Mouse (Mus musculus) thymus, adult 2 months (tissue): ENCODE data around the gene Gripap1. TPM values are rescaled to one million over a fixed set of nuclear protein-coding genes. Genes with fewer than 3 reads are reported as not detected.

Experiments
- DNase-seq: peaks from one replicate; pipeline ENCODE4 v3.0.0; 2021
- H3K27ac ChIP-seq: fragments of 200-500 bp; 2 replicates; pipeline ENCODE4 v1.5.1; 2012; ENCODE audit warnings: low read length, control low read depth; ENCODE audit not compliant: control insufficient read depth, insufficient read depth
- H3K27me3 ChIP-seq: fragments of 200-500 bp; 2 replicates; pipeline ENCODE4 v1.6.1; 2012; ENCODE audit warnings: mild to moderate bottlenecking, low read length, moderate library complexity, mixed read lengths; ENCODE audit not compliant: control insufficient read depth, insufficient read depth
- H3K36me3 ChIP-seq: fragments of 200-500 bp; 2 replicates; pipeline ENCODE4 v1.6.1; 2012; ENCODE audit warnings: mild to moderate bottlenecking, low read length, moderate library complexity; ENCODE audit not compliant: control insufficient read depth, insufficient read depth
- H3K4me1 ChIP-seq: fragments of 200-500 bp; replicated peaks from 2 replicates; pipeline ENCODE4 v1.6.1; 2012; ENCODE audit warnings: low read length; ENCODE audit not compliant: control insufficient read depth, insufficient read depth
- H3K4me3 ChIP-seq: fragments of 200-500 bp; 2 replicates; pipeline ENCODE4 v1.5.1; 2012; ENCODE audit warnings: mild to moderate bottlenecking, low read length, control low read depth, moderate library complexity; ENCODE audit not compliant: control insufficient read depth, insufficient read depth
- CTCF ChIP-seq: fragments of 200-500 bp; IDR thresholded peaks from 2 replicates; pipeline ENCODE4 v1.5.1; 2012; ENCODE audit warnings: mild to moderate bottlenecking, control low read depth, low read length, moderate library complexity, borderline replicate concordance; ENCODE audit not compliant: control insufficient read depth, poor library complexity, insufficient read depth; ENCODE audit errors: extremely low read depth
- POLR2A ChIP-seq: fragments of 200-500 bp; IDR thresholded peaks from 2 replicates; pipeline ENCODE4 v1.6.1; 2012; ENCODE audit warnings: mild to moderate bottlenecking, low read length, control low read depth, moderate library complexity; ENCODE audit not compliant: control insufficient read depth, poor library complexity, insufficient read depth; ENCODE audit errors: extremely low read depth
- whole genome bisulfite sequencing: fragments of 180-500 bp; shearing (Covaris S2); methylation state at CpG from one replicate; pipeline ENCODE4 v1.1.7; 2018; 5-methylcytosine and 5-hydroxymethylcytosine counted together
- polyA plus RNA-seq: library from polyadenylated mRNA; depleted of rRNA; stranded (reverse); fragments of >200 nt; gene quantifications from 2 replicates; pipeline ENCODE4 v1.2.3, GENCODE M21; 2012

Gene Gripap1
- polyA plus RNA-seq, 1 experiment = 73.1 TPM

DNA sequence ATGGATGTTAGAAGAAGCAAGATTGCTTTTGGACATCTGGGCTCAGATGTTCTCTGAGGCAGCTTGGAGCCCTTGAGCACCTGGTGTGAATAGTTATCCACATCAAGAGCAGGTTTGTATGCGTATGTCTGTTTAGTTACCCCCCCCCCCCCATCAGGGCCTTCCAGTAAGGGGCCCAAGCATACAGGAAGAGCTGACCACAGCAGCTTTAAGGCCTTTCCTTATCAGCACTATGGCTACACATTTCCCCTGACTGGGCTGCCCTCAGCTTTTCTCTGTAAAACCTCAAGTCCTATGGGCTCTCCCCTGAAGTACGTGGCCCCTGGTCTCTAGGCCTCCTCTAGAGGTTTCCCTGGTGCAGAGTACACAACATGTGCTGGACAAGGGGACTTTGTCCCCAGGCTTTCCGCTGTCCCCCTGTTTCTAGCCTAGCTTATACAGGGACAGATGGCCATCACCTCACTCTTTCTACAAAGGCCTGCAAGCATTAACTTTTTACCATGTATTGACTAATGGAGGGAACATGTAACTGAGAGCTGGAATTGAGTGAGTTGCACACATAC is 69.7 kb downstream of the Gripap1 start:
- TF ChIP-seq CTCF (no peak), POLR2A (no peak)
- 0 out of 2 replicates have a peak, but pooled peaks cover 5% of the 10 kb centered on the region for H3K36me3 ChIP-seq
- H3K4me1 ChIP-seq = no peaks in the 10 kb centered on the region; the same call in 1 of the 2 replicates
- DNase-seq = no peak
- H3K27ac ChIP-seq = no peak overlapping the region
- no peaks in the 10 kb centered on the region for H3K27me3 ChIP-seq
- 63% methylated on average over 2 of the region's 3 CpGs for WGBS
- no peak overlapping the region for H3K4me3 ChIP-seq

DNA sequence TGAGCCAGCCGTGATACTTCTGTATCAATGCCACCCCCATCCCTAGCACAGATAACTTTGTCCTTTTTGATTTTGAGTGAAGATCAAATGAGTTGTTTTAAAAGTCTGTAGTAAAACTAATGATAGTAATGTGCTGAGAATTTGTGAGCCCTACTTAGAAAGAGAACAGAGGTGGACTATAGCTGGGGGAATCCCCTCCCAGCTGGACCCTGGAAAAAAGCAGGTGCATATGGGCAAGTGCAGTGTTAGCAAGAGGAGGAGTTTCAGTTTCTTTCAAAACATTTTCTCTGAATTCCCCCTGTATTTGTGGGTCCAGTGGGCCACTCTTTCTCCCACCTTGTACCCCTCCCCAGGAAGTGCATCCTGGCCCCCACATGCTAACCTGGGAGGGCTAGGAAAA is 73.6 kb downstream of the Gripap1 start:
- H3K4me3 ChIP-seq = no peak overlapping the region
- no peaks in the 10 kb centered on the region for H3K27me3 ChIP-seq
- DNase-seq = no peak
- H3K27ac ChIP-seq = no peak overlapping the region
- H3K36me3 ChIP-seq = peaks cover 10% of the 10 kb centered on the region
- no peak for TF ChIP-seq CTCF
- TF ChIP-seq POLR2A = no peak
- peaks cover 6% of the 10 kb centered on the region for H3K4me1 ChIP-seq
- 83% methylated on average over 1 of the region's 1 CpGs for WGBS

DNA sequence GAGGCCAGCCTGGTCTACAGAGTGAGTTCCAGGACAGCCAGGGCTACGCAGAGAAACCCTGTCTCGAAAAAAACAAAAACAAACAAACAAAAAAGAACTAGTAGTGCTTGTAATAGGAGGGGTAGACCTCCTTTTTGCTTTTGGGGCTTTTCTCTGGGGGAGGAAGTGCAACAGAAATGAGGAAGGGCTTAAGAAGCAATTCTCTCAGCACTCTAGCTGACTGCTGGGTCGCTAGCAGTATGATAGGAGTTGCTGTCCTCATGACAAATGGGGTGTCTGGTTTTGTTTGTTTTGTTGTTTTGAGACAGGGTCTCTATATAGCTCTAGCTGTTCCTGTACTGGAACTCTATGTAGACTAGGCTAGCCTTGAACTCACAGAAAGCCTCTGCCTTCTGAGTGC is 75.0 kb downstream of the Gripap1 start:
- Histone ChIP-seq H3K4me1 (peaks cover 6% of the 10 kb centered on the region), H3K27me3 (no peaks in the 10 kb centered on the region), H3K36me3 (peaks cover 10% of the 10 kb centered on the region), H3K4me3 (no peak overlapping the region), H3K27ac (peak overlapping the region; percentile 51; the same call in 1 of the 2 replicates)
- TF ChIP-seq POLR2A (no peak), CTCF (no peak)
- 45% methylated on average over 3 of the region's 3 CpGs for WGBS
- no peak for DNase-seq

DNA sequence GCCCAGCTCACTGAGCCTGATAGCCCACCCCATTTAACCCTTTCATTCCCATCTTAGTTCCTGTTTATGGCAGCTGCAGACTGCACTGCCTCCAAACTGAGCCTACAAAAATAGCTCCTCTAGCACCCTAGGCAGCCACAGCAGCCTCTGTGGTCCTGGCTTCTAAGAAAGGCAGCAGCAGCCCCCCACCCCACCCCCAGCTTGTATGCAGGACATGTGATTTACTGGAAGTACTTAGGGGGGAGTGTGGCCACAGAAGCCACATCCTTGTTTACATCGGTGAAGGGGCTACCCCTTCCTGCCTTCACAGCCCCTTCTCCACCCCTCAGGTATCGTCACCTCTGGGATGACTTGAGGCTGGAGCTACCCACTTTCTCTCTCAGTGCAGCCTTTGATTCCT is 75.8 kb downstream of the Gripap1 start:
- 9% methylated on average over 2 of the region's 2 CpGs for WGBS
- Histone ChIP-seq H3K4me3 (no peak overlapping the region), H3K4me1 (peaks cover 6% of the 10 kb centered on the region), H3K27ac (peak overlapping the region; percentile 66; the same call in 1 of the 2 replicates), H3K36me3 (peaks cover 8% of the 10 kb centered on the region), H3K27me3 (no peaks in the 10 kb centered on the region)
- DNase-seq = no peak
- TF ChIP-seq CTCF (no peak), POLR2A (no peak)

GRCm38 (mm10) chrX:7865786-7866185 is 76.2 kb downstream of the Gripap1 start:
- no peak for DNase-seq
- peaks cover 8% of the 10 kb centered on the region for H3K36me3 ChIP-seq
- peak overlapping the region; percentile 66; the same call in 1 of the 2 replicates for H3K27ac ChIP-seq
- TF ChIP-seq CTCF = no peak
- TF ChIP-seq POLR2A = no peak
- WGBS = 23% methylated on average over 2 of the region's 2 CpGs
- H3K4me3 ChIP-seq = no peak overlapping the region
- H3K27me3 ChIP-seq = no peaks in the 10 kb centered on the region
- H3K4me1 ChIP-seq = peaks cover 6% of the 10 kb centered on the region

DNA sequence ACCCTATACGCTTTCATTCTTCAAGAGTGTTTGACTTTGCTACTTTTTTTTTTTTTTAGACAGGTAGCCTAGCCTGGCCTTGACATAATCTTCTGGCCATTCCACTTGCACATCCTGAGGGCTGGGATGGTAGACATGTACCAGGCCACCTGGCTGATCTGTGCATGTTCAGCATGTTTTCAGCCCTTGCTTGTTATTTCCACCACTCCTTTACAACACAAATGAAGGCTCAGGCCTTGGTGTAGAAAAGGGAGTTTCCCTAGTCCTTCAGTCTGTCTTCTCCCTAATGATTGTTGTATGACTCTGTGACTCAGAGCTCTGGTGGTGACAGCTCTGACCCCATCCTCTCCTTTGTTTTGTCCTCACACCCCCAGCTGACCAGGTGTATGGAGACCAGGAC is 77.6 kb downstream of the Gripap1 start:
- 100% methylated on average over 1 of the region's 1 CpGs for WGBS
- TF ChIP-seq POLR2A = no peak
- no peak for TF ChIP-seq CTCF
- H3K36me3 ChIP-seq = peaks cover 14% of the 10 kb centered on the region

GRCm38 (mm10) chrX:7868506-7868905 is 78.9 kb downstream of the Gripap1 start:
- TF ChIP-seq POLR2A (no peak), CTCF (no peak)
- no peak for DNase-seq
- 58% methylated on average over 2 of the region's 2 CpGs for WGBS
- Histone ChIP-seq H3K4me1 (peaks cover 6% of the 10 kb centered on the region), H3K27me3 (no peaks in the 10 kb centered on the region), H3K4me3 (no peak overlapping the region), H3K36me3 (peaks cover 22% of the 10 kb centered on the region), H3K27ac (no peak overlapping the region)

More for the DNA sequence above, 77.6 kb downstream of the Gripap1 start:
- Histone ChIP-seq H3K27me3 (no peaks in the 10 kb centered on the region), H3K27ac (no peak overlapping the region), H3K4me1 (peaks cover 6% of the 10 kb centered on the region), H3K4me3 (no peak overlapping the region)
- no peak for DNase-seq
